In the genomic region with DNA sequence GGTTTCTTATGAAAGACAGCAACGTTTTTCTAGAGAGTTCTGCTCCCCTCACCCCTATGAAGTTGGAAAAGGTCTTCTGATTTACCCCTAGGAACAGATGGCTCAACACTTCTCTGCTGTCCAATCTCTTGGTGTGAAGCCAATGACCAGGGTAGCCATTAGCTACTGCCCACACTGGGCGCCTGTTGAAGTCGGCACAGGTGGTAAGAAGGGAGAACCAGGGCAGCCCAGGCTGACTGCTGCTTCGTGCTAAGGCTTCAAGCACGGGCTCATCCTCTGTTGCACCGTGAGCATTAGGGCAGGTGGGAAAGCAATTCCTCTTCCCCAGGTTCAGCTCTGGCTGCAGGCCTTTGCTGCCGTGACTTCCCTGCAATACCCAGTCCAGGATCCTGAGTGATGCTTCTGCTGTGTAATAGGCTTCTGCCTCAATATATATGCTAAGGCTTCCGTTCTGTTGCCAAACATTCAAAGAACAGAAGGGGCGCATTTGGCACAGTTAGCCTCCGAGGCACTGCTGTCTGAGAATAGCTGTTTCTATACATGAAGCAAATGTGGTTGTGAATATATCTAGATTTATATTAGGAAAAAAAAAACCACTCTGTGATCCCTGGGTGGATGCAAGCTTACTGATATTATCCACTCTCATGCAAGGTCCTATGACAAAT, we compare ENCODE assay signal across 8 mouse cellular contexts.
DNase-seq lines count a peak whose midpoint lies in the region; ATAC-seq lines count a peak whose summit lies in the region.
"Had no signal": no experiment of that assay in that cellular context is flagged by ENCODE, and none has a peak within 500 bp of the region (broad histone marks: within the 10 kb centered on the region; RNA-seq: fewer than 3 reads in every experiment).

No protein-coding gene starts in this region.

- peak; percentile 39 to 60 for DNase-seq in left cerebral cortex, postnatal 14 days (ENCODE audit: low spot score in 2 of 2)
- DNase-seq in left cerebral cortex, adult 11 months (ENCODE audit: low spot score) = no peak
- peak; percentile 44 for DNase-seq in cerebellum, adult 8-10 months
- peak; percentile 11 for DNase-seq in right cerebral cortex, postnatal 25 days
- no peak for DNase-seq in layer of hippocampus, postnatal 25 days (ENCODE audit: extremely low spot score in 1 of 2, low spot score in 1 of 2)
- DNase-seq in heart, adult 11 months = no peak

- intact Hi-C loops in left cerebral cortex, postnatal 14 days (cut with DNase I) = no loop called here

- ATAC-seq in cerebellum, adult (ENCODE audit: insufficient number of reproducible peaks, low FRiP score, low TSS enrichment) = peak; percentile 36; the same call in 1 of the 2 replicates
- ATAC-seq: liver, embryonic 12.5 days had no signal

Comparison
In these comparisons a context has a peak if more than half of its experiments do, and no peak if none do; other contexts are left out.
1. DNase-seq: peak in left cerebral cortex, postnatal 14 days (2 of 2), cerebellum, adult 8-10 months (single experiment) and right cerebral cortex, postnatal 25 days (single experiment); none in left cerebral cortex, adult 11 months (single experiment), layer of hippocampus, postnatal 25 days (0 of 2) and heart, adult 11 months (single experiment).